Mouse (Mus musculus): ENCODE results near the gene Tmed9. TPM values are rescaled to one million over a fixed set of nuclear protein-coding genes. Genes with fewer than 3 reads are reported as not detected.
A peak's percentile ranks its signal among the peaks of the same experiment; 100 is the strongest.
"Not testable (repeated sequence)": the region's sequence is repeated elsewhere in the genome, so short reads cannot be mapped to it uniquely, and the experiment has no call there.

Gene Tmed9
- polyA plus RNA-seq, 1 experiment from 2014 or later = 120 TPM

DNA sequence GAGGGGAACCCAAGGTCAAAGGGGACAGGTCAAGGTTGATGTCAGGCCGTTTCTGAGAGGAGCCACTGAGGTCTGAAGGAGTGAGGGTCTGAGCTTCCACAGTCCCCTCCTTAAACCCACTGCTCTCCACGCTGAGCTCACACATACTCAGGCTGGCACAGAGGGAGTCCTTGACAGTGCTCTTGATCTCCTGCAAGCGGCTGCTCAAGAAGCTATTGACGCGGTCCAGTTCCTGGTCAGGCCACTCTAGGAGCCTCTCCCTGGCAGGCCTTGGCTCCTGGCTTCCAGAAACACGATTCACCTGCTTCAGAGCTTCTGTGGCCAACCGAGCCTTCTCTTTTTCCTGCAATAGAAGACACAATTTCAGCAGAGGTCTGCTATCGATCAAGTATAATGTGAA lies 30.1 kb upstream of the Tmed9 start:
- Histone ChIP-seq H3K27me3 (replicated peaks; ENCODE audit: low read depth, poor library complexity, severe bottlenecking) (no peaks in the 10 kb centered on the region), H3K9me3 (no peaks in the 10 kb centered on the region), H3K4me1 (no peaks in the 10 kb centered on the region), H3K27ac (replicated peaks) (no peak overlapping the region), H3K4me3 (no peak overlapping the region), H3K36me3 (replicated peaks) (peaks cover 100% of the 10 kb centered on the region)
- WGBS = 94% methylated on average over 8 of the region's 8 CpGs
- DNase-seq (ENCODE audit: low spot score) = no peak

- no peak overlapping the region for H3K4me3 ChIP-seq
- no peak overlapping the region for H3K27ac ChIP-seq (replicated peaks)
- H3K36me3 ChIP-seq (replicated peaks) = peaks cover 100% of the 10 kb centered on the region
- no peak for DNase-seq (ENCODE audit: low spot score)
- H3K9me3 ChIP-seq = no peaks in the 10 kb centered on the region
- no peaks in the 10 kb centered on the region for H3K27me3 ChIP-seq (replicated peaks; ENCODE audit: low read depth, poor library complexity, severe bottlenecking)
- WGBS = 92% methylated on average over 6 of the region's 6 CpGs
- H3K4me1 ChIP-seq = no peaks in the 10 kb centered on the region
Observed at GRCm38 (mm10) chr13:55544792-55545191, 28.7 kb upstream of the Tmed9 start.

DNA sequence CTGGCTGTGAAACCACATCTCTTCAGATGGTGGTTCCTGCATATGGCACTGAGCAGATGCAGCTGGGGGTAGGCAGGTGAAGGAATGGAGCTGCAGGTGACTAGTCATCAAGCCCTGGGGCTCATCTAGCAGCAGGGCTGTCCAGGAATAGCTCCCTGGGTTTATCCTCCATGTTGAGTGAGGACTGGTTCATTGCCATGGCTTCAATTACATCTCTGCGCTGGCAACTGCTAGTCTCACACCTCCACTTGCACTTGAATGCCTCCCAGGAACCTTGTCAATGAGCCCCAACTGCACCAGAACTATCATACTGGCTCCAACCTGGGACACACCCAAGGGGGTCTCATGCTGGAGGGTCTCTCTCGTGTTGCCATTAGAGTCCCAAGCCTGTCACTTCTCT lies 25.6 kb upstream of the Tmed9 start:
- H3K4me1 ChIP-seq = no peaks in the 10 kb centered on the region
- H3K27me3 ChIP-seq (replicated peaks; ENCODE audit: low read depth, poor library complexity, severe bottlenecking) = no peaks in the 10 kb centered on the region
- no peak for DNase-seq (ENCODE audit: low spot score)
- WGBS = 89% methylated on average over 2 of the region's 2 CpGs
- H3K9me3 ChIP-seq = no peaks in the 10 kb centered on the region
- no peak overlapping the region for H3K27ac ChIP-seq (replicated peaks)
- no peak overlapping the region for H3K4me3 ChIP-seq
- peaks cover 100% of the 10 kb centered on the region for H3K36me3 ChIP-seq (replicated peaks)

- Histone ChIP-seq H3K27ac (replicated peaks) (no peak overlapping the region), H3K27me3 (replicated peaks; ENCODE audit: low read depth, poor library complexity, severe bottlenecking) (no peaks in the 10 kb centered on the region), H3K9me3 (no peaks in the 10 kb centered on the region), H3K4me1 (no peaks in the 10 kb centered on the region), H3K4me3 (no peak overlapping the region), H3K36me3 (replicated peaks) (peaks cover 100% of the 10 kb centered on the region)
- no peak for DNase-seq (ENCODE audit: low spot score)
- WGBS = 89% methylated on average over 5 of the region's 5 CpGs
Observed at GRCm38 (mm10) chr13:55548426-55548825, 25.1 kb upstream of the Tmed9 start.

GRCm38 (mm10) chr13:55549061-55549460 lies 24.5 kb upstream of the Tmed9 start:
- WGBS = 91% methylated on average over 15 of the region's 15 CpGs
- H3K36me3 ChIP-seq (replicated peaks) = peaks cover 100% of the 10 kb centered on the region

DNA sequence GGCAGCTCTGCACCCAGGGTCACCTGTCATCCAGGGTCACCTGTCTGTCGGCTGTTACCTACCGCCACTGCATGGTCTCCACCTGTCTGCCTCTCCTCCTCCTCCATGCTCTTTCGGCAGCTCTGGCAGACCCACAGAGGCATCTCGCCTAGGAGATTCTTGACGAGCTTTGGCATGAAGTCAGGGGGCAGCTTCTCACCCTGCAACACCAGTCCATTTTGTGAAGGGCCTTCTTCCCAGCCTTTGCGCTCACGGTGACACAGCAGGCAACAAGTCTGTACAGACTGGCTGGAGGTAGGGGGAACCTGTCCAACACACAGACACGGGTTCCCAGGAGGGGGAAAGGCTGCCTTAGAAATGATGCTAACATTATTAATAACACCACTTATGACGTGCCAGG lies 17.6 kb upstream of the Tmed9 start:
- Histone ChIP-seq H3K9me3 (no peaks in the 10 kb centered on the region), H3K36me3 (replicated peaks) (peaks cover 84% of the 10 kb centered on the region), H3K27ac (replicated peaks) (no peak overlapping the region), H3K4me1 (no peaks in the 10 kb centered on the region), H3K4me3 (no peak overlapping the region), H3K27me3 (replicated peaks; ENCODE audit: low read depth, poor library complexity, severe bottlenecking) (no peaks in the 10 kb centered on the region)
- 92% methylated on average over 9 of the region's 9 CpGs for WGBS
- DNase-seq (ENCODE audit: low spot score) = no peak

More at GRCm38 (mm10) chr13:55549061-55549460, 24.5 kb upstream of the Tmed9 start:
- Histone ChIP-seq H3K9me3 (no peaks in the 10 kb centered on the region), H3K4me3 (no peak overlapping the region), H3K4me1 (no peaks in the 10 kb centered on the region), H3K27ac (replicated peaks) (no peak overlapping the region), H3K27me3 (replicated peaks; ENCODE audit: low read depth, poor library complexity, severe bottlenecking) (no peaks in the 10 kb centered on the region)
- DNase-seq (ENCODE audit: low spot score) = no peak

- no peak overlapping the region for H3K4me3 ChIP-seq
- H3K4me1 ChIP-seq = no peaks in the 10 kb centered on the region
- H3K36me3 ChIP-seq (replicated peaks) = peaks cover 84% of the 10 kb centered on the region
- H3K27ac ChIP-seq (replicated peaks) = no peak overlapping the region
- DNase-seq (ENCODE audit: low spot score) = no peak
- 91% methylated on average over 6 of the region's 6 CpGs for WGBS
- H3K9me3 ChIP-seq = no peaks in the 10 kb centered on the region
- no peaks in the 10 kb centered on the region for H3K27me3 ChIP-seq (replicated peaks; ENCODE audit: low read depth, poor library complexity, severe bottlenecking)
Observed at GRCm38 (mm10) chr13:55557499-55557898, 16.0 kb upstream of the Tmed9 start.

DNA sequence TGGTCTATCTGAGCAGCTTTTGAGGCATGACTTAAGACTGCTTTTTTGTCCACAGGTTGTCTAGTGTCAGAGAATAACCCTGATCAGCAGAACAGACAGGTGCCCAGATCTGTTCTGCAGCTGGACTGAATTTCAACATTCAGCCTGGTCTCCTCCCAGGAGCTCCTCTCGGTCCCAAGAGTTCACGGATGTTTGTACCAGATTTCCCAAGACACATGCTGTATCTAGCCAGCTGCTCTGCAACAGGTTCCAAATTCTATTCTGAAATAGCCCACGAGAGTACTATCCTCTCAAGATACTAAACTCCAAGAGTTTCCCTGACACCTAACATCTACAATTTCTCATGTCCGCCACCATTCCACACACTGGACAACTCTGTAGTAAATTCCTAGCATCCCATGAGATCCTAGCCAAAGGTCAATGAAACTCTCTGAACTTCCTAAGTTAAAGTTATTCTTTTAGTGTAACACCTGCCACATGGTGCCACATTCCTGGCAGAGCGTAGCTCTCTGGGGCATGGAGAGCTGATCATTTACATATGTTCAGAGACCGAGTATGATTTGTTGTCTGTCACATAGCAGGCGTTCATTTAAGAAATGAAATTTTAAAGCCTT lies 10.2 kb upstream of the Tmed9 start:
- H3K9me3 ChIP-seq = no peaks in the 10 kb centered on the region
- no peaks in the 10 kb centered on the region for H3K27me3 ChIP-seq (replicated peaks; ENCODE audit: low read depth, poor library complexity, severe bottlenecking)
- 82% methylated on average over 7 of the region's 7 CpGs for WGBS
- H3K36me3 ChIP-seq (replicated peaks) = peaks cover 86% of the 10 kb centered on the region
- no peak for DNase-seq (ENCODE audit: low spot score)
- H3K4me1 ChIP-seq = 0 out of 2 replicates have a peak, but pooled peaks cover 6% of the 10 kb centered on the region
- H3K27ac ChIP-seq (replicated peaks) = no peak overlapping the region
- no peak overlapping the region for H3K4me3 ChIP-seq

DNA sequence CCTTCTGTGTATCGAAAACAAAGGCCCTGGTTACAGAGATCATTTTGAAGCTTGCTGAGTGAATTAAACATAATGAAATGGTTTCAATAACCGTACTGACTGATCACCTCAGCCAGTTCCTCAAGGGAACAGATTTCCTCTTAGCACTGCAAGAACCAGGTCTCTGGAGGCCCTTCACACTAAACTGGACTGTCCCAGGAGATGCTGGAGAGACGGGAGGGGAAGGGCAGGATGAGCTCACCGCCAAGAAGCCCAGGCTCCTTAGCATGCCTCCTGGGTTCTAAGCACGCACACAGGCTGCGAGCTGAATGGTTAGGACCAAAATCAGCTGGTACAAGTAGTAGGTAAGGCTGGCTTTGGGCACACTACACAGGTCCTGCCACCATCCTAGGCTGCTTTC lies 6.5 kb upstream of the Tmed9 start:
- 94% methylated on average over 6 of the region's 6 CpGs for WGBS
- Histone ChIP-seq H3K27me3 (replicated peaks; ENCODE audit: low read depth, poor library complexity, severe bottlenecking) (no peaks in the 10 kb centered on the region), H3K27ac (replicated peaks) (no peak overlapping the region), H3K36me3 (replicated peaks) (peaks cover 73% of the 10 kb centered on the region), H3K4me1 (peaks cover 27% of the 10 kb centered on the region), H3K4me3 (no peak overlapping the region), H3K9me3 (no peaks in the 10 kb centered on the region)
- no peak for DNase-seq (ENCODE audit: low spot score)

- H3K4me3 ChIP-seq = no peak overlapping the region
- no peaks in the 10 kb centered on the region for H3K9me3 ChIP-seq
- DNase-seq (ENCODE audit: low spot score) = no peak
- H3K27me3 ChIP-seq (replicated peaks; ENCODE audit: low read depth, poor library complexity, severe bottlenecking) = no peaks in the 10 kb centered on the region
- no peak overlapping the region for H3K27ac ChIP-seq (replicated peaks)
- 85% methylated on average over 2 of the region's 2 CpGs for WGBS
- peaks cover 64% of the 10 kb centered on the region for H3K36me3 ChIP-seq (replicated peaks)
- peaks cover 31% of the 10 kb centered on the region for H3K4me1 ChIP-seq
Observed at GRCm38 (mm10) chr13:55567949-55568348, 5.6 kb upstream of the Tmed9 start.

GRCm38 (mm10) chr13:55568524-55568923 lies 5.0 kb upstream of the Tmed9 start:
- H3K36me3 ChIP-seq (replicated peaks) = peaks cover 58% of the 10 kb centered on the region
- WGBS = 93% methylated on average over 4 of the region's 4 CpGs
- not testable (repeated sequence) for H3K27ac ChIP-seq (replicated peaks); H3K9me3 ChIP-seq; H3K27me3 ChIP-seq (replicated peaks; ENCODE audit: low read depth, poor library complexity, severe bottlenecking); DNase-seq (ENCODE audit: low spot score); H3K4me3 ChIP-seq
- H3K4me1 ChIP-seq = peaks cover 31% of the 10 kb centered on the region

DNA sequence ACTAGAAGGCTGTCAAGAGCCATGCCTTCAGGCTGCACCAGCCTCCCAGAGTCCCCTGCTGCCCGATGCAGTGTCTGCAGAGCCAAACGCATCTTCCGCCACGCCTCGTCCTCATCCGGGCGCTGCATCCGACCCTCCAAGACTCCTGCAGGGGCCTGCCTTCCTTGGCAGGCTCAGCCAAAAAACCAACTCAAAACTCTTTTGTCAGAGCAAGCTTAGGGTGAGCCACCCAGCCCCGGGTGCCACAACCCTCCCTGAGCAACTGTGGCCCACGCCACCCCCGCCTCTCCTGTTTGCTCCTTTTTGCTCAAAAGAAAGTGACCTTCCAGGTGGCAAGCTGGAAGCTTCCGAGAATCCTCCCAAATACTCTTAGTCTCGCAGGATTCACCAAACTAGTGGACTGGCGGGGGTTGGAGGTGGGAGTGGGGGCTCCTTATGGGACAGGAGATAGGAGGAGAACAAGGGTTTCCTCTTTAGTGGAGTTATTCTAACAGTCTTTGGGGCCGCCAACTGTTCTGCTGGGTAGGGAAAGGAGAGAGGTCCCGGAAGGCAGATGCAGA lies 3.7 kb upstream of the Tmed9 start:
- DNase-seq (ENCODE audit: low spot score) = peak; percentile 46
- H3K4me3 ChIP-seq = peak overlapping the region; percentile 85
- no peaks in the 10 kb centered on the region for H3K27me3 ChIP-seq (replicated peaks; ENCODE audit: low read depth, poor library complexity, severe bottlenecking)
- H3K27ac ChIP-seq (replicated peaks) = peak overlapping the region; percentile 97
- peaks cover 25% of the 10 kb centered on the region for H3K4me1 ChIP-seq
- peaks cover 50% of the 10 kb centered on the region for H3K36me3 ChIP-seq (replicated peaks)
- 9% methylated on average over 16 of the region's 16 CpGs for WGBS
- H3K9me3 ChIP-seq = no peaks in the 10 kb centered on the region

- peak overlapping the region; percentile 85 for H3K4me3 ChIP-seq
- H3K27me3 ChIP-seq (replicated peaks; ENCODE audit: low read depth, poor library complexity, severe bottlenecking) = no peaks in the 10 kb centered on the region
- DNase-seq (ENCODE audit: low spot score) = peak; percentile 64
- peaks cover 44% of the 10 kb centered on the region for H3K36me3 ChIP-seq (replicated peaks)
- peaks cover 25% of the 10 kb centered on the region for H3K4me1 ChIP-seq
- H3K27ac ChIP-seq (replicated peaks) = peak overlapping the region; percentile 97
- WGBS = under 1% methylated on average over 47 of the region's 47 CpGs
- H3K9me3 ChIP-seq = no peaks in the 10 kb centered on the region
Observed at GRCm38 (mm10) chr13:55570286-55570973, 3.1 kb upstream of the Tmed9 start.
